Mouse (Mus musculus) forebrain, embryonic 16.5 days (tissue): ENCODE data around the gene Rtf2. TPM values are rescaled to one million over a fixed set of nuclear protein-coding genes. Genes with fewer than 3 reads are reported as not detected.

Experiments used
- ATAC-seq: fragments of 200-750 bp; cut with Nextera tagmentation; 2 replicates; pipeline ENCODE4 v1.8.0; 2017; ENCODE audit warnings: mild to moderate bottlenecking, moderate library complexity
- H3K27ac ChIP-seq: fragments of 300-500 bp; sonication (generic); 2 replicates; pipeline ENCODE4 v1.5.1; 2014; ENCODE audit warnings: low read length, control low read depth
- H3K27me3 ChIP-seq: fragments of 300-500 bp; sonication (generic); replicated peaks from 2 replicates; pipeline ENCODE4 v1.6.1; 2014; ENCODE audit warnings: low read length; ENCODE audit not compliant: control insufficient read depth, insufficient read depth
- H3K36me3 ChIP-seq: fragments of 300-500 bp; sonication (generic); 2 replicates; pipeline ENCODE4 v1.6.1; 2014; ENCODE audit not compliant: control insufficient read depth, insufficient read depth
- H3K4me1 ChIP-seq: fragments of 300-500 bp; sonication (generic); replicated peaks from 2 replicates; pipeline ENCODE4 v1.6.1; 2014; ENCODE audit warnings: low read length; ENCODE audit not compliant: control insufficient read depth, insufficient read depth
- H3K4me2 ChIP-seq: fragments of 300-500 bp; sonication (generic); 2 replicates; pipeline ENCODE4 v1.6.1; 2014; ENCODE audit warnings: mild to moderate bottlenecking, low read length, control low read depth
- H3K4me3 ChIP-seq: fragments of 300-500 bp; sonication (generic); replicated peaks from 2 replicates; pipeline ENCODE4 v1.5.1; 2014; ENCODE audit warnings: mild to moderate bottlenecking, low read length, control low read depth
- H3K9ac ChIP-seq: fragments of 300-500 bp; sonication (generic); replicated peaks from 2 replicates; pipeline ENCODE4 v1.6.1; 2014; ENCODE audit warnings: low read depth, low read length, control low read depth
- H3K9me3 ChIP-seq: fragments of 300-500 bp; sonication (generic); 2 replicates; pipeline ENCODE4 v1.6.1; 2016; ENCODE audit warnings: low read length; ENCODE audit not compliant: control insufficient read depth
- WGBS: fragments of 180-500 bp; shearing (Covaris S2); extraction: QIAGEN DNeasy Blood & Tissue Kit; methylation state at CpG from one replicate; pipeline ENCODE4 v1.1.7; 2014; 5-methylcytosine and 5-hydroxymethylcytosine counted together
- polyA plus RNA-seq: library from polyadenylated mRNA; unstranded; fragments of >200 nt; fragmentation: Nextera tagmentation; extraction: Ambion mirVana; gene quantifications from 2 replicates; pipeline ENCODE4 v1.2.1, GENCODE M21; 2015

The Rtf2 gene
- polyA plus RNA-seq, 1 experiment from 2014 or later, result 108 TPM

DNA sequence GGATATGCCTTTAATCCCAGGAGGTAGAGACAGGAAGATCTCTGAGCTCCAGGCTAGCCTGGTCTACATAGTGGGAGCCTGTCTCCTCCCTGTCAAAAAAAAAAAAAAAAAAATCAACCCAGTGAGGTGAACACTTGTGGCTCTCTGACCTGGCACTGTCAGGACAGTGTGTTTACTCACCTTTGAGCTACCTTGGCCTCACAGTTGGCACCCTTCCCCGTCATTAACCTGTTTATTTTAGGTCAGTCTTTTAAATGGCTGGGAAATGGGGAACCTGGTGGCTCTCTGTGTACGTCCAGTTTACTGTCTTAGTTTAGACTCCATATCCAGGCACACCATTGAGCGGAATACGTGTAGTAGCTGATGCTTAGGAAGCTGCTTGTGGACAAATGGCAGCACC, 11.7 kb downstream of the Rtf2 start:
- 96% methylated on average over 4 of the region's 4 CpGs for WGBS
- H3K36me3 ChIP-seq, result peaks cover 28% of the 10 kb centered on the region
- no peak overlapping the region for H3K9ac ChIP-seq
- H3K9me3 ChIP-seq, result no peaks in the 10 kb centered on the region
- no peak overlapping the region for H3K27ac ChIP-seq
- H3K27me3 ChIP-seq, result no peaks in the 10 kb centered on the region
- H3K4me2 ChIP-seq, result no peak overlapping the region
- no peak for ATAC-seq
- H3K4me1 ChIP-seq, result no peaks in the 10 kb centered on the region
- no peak overlapping the region for H3K4me3 ChIP-seq

DNA sequence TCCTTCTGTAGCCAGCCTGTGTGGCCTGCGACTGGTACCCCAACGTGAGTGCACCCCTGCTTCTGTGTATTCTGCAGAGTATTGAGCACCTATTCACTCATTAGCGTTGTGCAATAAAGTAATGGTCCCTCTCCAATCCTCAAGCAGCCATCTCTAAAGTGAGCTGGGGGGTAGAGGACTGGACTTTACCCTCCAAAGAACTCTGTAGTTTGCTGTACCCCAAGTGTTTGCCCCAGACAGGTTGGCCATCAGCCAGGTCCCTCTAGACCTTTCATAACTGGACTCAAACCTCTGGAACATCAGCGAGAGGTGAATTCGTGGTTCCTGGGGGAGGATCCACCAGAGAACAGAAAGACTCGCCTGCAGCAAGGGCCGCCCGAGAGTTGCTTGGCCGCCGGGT, 12.1 kb downstream of the Rtf2 start:
- Histone ChIP-seq H3K4me2 (no peak overlapping the region), H3K4me1 (no peaks in the 10 kb centered on the region), H3K27ac (no peak overlapping the region), H3K9ac (no peak overlapping the region), H3K36me3 (peaks cover 26% of the 10 kb centered on the region), H3K27me3 (no peaks in the 10 kb centered on the region), H3K9me3 (no peaks in the 10 kb centered on the region), H3K4me3 (no peak overlapping the region)
- 96% methylated on average over 10 of the region's 10 CpGs for WGBS
- no peak for ATAC-seq

DNA sequence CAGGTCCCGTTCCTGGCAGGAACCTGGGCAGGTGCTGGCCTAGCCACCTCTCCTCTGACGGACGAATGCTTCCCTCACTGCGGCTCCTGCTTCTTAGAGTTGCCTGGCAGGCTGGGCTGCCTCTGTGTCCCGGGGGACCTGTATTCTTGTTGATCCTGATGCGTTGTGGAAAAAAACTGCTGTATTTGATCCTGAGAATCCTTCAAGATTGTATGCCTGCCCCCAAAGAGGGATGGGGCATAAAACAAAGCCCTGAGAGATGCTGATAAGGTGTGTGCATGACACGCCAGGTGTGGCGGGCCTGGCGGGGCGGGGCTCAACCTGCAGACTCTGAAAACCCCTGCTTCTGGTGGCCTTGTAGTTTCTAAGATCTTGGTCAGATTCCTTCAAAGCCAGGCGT, 18.1 kb downstream of the Rtf2 start, which contains the start of gene Gcnt7:
Gcnt7 (minus strand) TSS at position 101 of the 400 bp plus-strand sequence.
- H3K9me3 ChIP-seq, result no peaks in the 10 kb centered on the region
- no peak within 1 kb of the TSS for H3K9ac ChIP-seq
- H3K27me3 ChIP-seq, result no peaks in the 10 kb centered on the region
- no peak within 1 kb of the TSS for H3K4me3 ChIP-seq
- ATAC-seq, result no peak
- H3K36me3 ChIP-seq, result peaks cover 4% of the 10 kb centered on the region; the same call in 1 of the 2 replicates
- no peak within 1 kb of the TSS for H3K4me2 ChIP-seq
- H3K27ac ChIP-seq, result no peak within 1 kb of the TSS
- H3K4me1 ChIP-seq, result no peaks in the 10 kb centered on the region
- WGBS, result 87% methylated on average over 11 of the region's 11 CpGs

DNA sequence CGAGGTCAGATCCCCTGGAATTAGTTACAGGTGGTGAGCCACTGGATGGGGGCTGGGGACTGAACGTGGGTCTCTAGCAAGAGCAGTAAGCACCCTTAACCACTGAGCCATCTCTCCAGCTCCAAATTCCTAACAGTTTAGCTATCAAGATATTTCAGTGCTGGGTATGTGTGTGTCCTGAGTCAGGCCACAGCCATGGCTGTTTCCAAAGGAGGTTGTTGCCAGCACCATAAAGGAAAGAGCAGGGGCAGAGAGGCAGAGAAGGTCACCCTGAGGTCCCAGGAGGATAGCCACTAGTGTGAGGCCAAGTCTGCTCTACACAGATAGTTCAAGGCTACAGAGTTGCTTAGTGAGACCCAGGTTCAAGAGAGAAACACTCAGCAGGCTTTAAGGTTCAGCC, 20.3 kb downstream of the Rtf2 start:
- Histone ChIP-seq H3K4me2 (no peak overlapping the region), H3K4me3 (no peak overlapping the region), H3K4me1 (no peaks in the 10 kb centered on the region), H3K27ac (no peak overlapping the region), H3K27me3 (no peaks in the 10 kb centered on the region), H3K36me3 (peaks cover 7% of the 10 kb centered on the region; the same call in 1 of the 2 replicates), H3K9ac (no peak overlapping the region), H3K9me3 (no peaks in the 10 kb centered on the region)
- ATAC-seq, result no peak
- 85% methylated on average over 2 of the region's 2 CpGs for WGBS

DNA sequence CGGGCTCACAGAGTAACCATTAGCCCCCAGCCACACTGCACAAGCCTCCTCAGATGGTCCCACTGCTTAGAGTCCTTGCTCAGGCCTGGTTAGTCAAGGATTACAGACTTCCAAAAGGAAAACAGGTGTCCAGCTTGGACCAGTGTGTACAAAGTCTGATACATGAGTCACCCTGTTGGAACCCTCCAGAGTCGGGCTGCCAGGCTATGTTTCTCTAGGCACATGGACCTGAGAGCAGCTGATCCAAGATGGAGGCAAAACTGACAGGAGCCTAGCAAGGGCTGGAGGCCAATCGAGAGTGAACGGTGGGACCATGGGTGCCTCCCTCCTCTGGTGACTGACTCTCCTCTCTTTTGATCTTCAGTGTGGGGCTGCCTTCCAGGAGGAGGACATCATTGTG, 22.5 kb downstream of the Rtf2 start:
- no peak overlapping the region for H3K4me3 ChIP-seq
- no peaks in the 10 kb centered on the region for H3K9me3 ChIP-seq
- no peaks in the 10 kb centered on the region for H3K27me3 ChIP-seq
- no peak overlapping the region for H3K9ac ChIP-seq
- peaks cover 4% of the 10 kb centered on the region for H3K4me1 ChIP-seq
- no peak overlapping the region for H3K27ac ChIP-seq
- no peak overlapping the region for H3K4me2 ChIP-seq
- ATAC-seq, result no peak
- 96% methylated on average over 4 of the region's 4 CpGs for WGBS
- H3K36me3 ChIP-seq, result peaks cover 7% of the 10 kb centered on the region; the same call in 1 of the 2 replicates

DNA sequence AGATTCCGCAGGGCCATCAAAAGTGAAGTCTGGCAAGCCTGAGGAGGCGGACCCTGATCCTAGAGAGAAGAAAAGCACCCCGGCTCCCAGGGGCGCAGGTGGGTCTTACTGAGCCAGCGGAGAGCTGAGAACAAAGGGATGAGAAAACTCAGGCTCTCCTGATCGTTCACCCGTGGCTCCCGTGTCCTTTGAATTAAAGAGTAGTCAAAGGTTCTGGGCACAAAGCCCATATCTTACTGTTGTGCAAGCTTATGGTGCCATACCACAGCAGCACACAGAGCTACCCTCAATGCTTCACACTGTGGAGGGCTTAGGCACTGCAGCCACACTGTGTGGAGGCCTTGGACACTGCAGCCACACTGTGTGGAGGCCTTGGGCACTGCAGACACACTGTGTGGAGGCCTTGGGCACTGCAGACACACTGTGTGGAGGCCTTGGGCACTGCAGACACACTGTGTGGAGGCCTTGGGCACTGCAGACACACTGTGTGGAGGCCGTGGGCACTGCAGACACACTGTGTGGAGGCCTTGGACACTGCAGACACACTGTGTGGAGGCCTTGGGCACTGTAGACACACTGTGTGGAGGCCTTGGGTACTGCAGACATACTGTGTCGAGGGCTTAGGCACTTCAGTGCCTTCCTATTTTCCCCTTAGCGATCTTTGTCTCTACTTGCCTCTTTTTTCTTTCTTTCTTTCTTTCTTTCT, 26.2 kb downstream of the Rtf2 start:
- Histone ChIP-seq H3K4me3 (no peak overlapping the region), H3K27me3 (no peaks in the 10 kb centered on the region), H3K27ac (no peak overlapping the region), H3K4me1 (peaks cover 14% of the 10 kb centered on the region), H3K4me2 (no peak overlapping the region), H3K9ac (no peak overlapping the region), H3K9me3 (no peaks in the 10 kb centered on the region), H3K36me3 (peaks cover 13% of the 10 kb centered on the region)
- WGBS, result 62% methylated on average over 11 of the region's 11 CpGs
- no peak for ATAC-seq

DNA sequence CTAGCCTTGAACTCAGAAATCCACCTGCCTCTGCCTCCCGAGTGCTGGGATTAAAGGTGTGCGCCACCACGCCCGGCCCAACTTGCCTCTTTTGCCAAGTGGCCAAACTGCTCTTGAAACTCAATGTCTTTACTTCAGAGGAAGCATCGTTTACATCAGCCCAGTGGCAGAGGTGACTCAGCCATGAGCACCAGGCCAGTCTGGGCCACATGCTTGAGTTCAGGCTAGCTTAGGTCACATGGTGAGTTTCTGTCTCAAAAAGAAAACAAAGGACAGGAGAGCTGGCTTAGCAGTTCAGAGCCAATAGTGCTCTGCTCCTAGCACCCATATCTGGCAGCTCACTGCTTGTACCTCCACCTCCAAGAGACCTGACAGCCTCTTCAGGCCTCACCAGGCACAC, 26.9 kb downstream of the Rtf2 start:
- no peak overlapping the region for H3K9ac ChIP-seq
- no peak for ATAC-seq
- H3K27ac ChIP-seq, result no peak overlapping the region
- peaks cover 13% of the 10 kb centered on the region for H3K36me3 ChIP-seq
- no peaks in the 10 kb centered on the region for H3K27me3 ChIP-seq
- H3K4me1 ChIP-seq, result peaks cover 14% of the 10 kb centered on the region
- H3K9me3 ChIP-seq, result no peaks in the 10 kb centered on the region
- no peak overlapping the region for H3K4me2 ChIP-seq
- WGBS, result 94% methylated on average over 5 of the region's 5 CpGs
- no peak overlapping the region for H3K4me3 ChIP-seq

DNA sequence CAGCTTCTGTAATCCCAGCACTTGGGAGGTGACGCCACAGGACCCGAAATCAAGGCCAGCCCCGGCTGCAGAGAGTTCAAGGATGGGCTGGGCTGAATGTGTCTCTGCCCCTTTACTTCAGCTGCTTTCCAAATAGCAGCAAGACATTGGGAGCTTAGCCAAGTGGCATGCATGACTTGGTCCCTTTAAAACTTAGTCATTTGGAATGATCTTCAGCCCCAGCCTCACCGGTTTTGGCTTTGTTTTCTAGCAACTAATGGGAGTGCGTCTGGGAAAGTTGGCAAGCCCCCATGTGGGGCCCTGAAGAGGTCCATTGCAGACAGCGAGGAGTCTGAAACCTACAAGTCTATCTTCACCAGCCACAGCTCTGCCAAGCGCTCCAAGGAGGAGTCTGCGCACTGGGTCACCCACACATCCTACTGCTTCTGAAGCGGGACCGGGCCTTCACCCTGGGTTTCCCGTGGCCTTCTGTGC, 28.0 kb downstream of the Rtf2 start:
- Histone ChIP-seq H3K27ac (peak overlapping the region; percentile 58; the same call in 1 of the 2 replicates), H3K9ac (no peak overlapping the region), H3K27me3 (no peaks in the 10 kb centered on the region), H3K4me2 (no peak overlapping the region), H3K4me1 (peaks cover 14% of the 10 kb centered on the region), H3K9me3 (no peaks in the 10 kb centered on the region), H3K4me3 (no peak overlapping the region), H3K36me3 (peaks cover 13% of the 10 kb centered on the region)
- WGBS, result 43% methylated on average over 11 of the region's 11 CpGs
- ATAC-seq, result peak; percentile 83

DNA sequence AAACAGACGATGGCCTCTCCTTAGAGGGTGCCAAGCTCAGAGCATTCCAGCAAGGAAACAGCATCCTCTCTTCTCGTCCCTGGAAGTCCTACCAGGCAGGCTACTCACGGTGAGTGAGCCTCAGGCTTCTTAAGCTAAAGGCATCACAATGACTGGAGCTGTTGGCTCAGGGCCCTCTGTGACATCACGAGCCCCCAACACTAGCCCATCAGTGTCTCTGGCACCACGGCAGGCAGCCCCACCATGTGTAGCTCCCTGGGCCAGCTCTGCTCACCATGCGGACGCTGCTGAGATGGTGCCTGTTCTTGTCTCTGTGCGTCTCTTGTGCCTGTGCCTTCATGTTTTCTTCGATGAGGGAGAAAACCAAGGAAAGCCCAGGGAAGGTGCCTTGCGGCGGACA, 32.0 kb downstream of the Rtf2 start, which contains the start of gene Fam209:
Fam209 (plus strand) TSS at position 203 of the 400 bp plus-strand sequence.
- Histone ChIP-seq H3K27me3 (no peaks in the 10 kb centered on the region), H3K36me3 (peaks cover 6% of the 10 kb centered on the region), H3K27ac (no peak within 1 kb of the TSS), H3K9me3 (no peaks in the 10 kb centered on the region), H3K4me1 (peaks cover 14% of the 10 kb centered on the region), H3K9ac (no peak within 1 kb of the TSS), H3K4me2 (no peak within 1 kb of the TSS), H3K4me3 (no peak within 1 kb of the TSS)
- no peak for ATAC-seq
- 73% methylated on average over 11 of the region's 11 CpGs for WGBS
